Mouse (Mus musculus): ENCODE results near the gene Bcl2l11.

DNA sequence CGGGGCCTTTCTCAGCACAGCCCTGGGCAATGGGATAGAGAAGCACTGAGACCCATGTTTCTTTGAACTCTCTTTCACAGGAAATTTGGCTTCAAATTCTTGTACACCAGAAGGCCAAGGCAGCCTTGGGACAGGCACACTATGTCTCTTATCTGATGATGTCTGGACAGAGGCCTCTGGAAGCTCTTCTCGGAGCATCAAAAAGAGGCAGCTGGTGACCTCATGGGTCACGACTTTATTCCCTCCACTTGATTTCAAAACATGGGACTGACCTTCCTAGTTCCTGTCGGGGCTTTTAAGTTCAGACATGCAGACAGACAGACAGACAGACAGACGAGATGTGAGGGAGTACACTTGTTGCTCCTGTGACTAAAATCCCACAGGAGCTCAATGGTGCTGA lies 48.3 kb downstream of the Bcl2l11 start:
- no peak for TF ChIP-seq CTCF (IDR thresholded peaks at IDR 0.05; ENCODE audit: borderline replicate concordance, control insufficient read depth, extremely low read depth, insufficient read depth, low read length, poor library complexity)
- no peak for TF ChIP-seq POLR2A (IDR thresholded peaks at IDR 0.05; ENCODE audit: control insufficient read depth, extremely low read depth, insufficient read depth, low read length, poor library complexity)

Data from thymus, adult 2 months (tissue).